ENCODE assay signal across 10 mouse cellular contexts in genomic region chr10:80994621-80995020, GRCm38 (mm10). TPM values are rescaled to one million over a fixed set of nuclear protein-coding genes. Genes with fewer than 3 reads are reported as not detected.
A peak's percentile ranks its signal among the peaks of the same experiment; 100 is the strongest.
DNase-seq lines count a peak whose midpoint lies in the region; ATAC-seq lines count a peak whose summit lies in the region.
"Had no signal": no experiment of that assay in that cellular context is flagged by ENCODE, and none has a peak within 500 bp of the region (broad histone marks: within the 10 kb centered on the region; RNA-seq: fewer than 3 reads in every experiment).

No protein-coding gene starts in this region.

- H3K9me3 ChIP-seq in hindbrain, embryonic 15.5 days = no peaks in the 10 kb centered on the region
- no peaks in the 10 kb centered on the region for H3K9me3 ChIP-seq in hindbrain, embryonic 10.5 days

- DNase-seq in hindbrain, embryonic 10.5 days (ENCODE audit: low spot score) = no peak
- peak; percentile 57 for DNase-seq in testis, postnatal 14 days (ENCODE audit: low spot score)
- DNase-seq in testis, postnatal 10 days (ENCODE audit: low spot score) = no peak
- DNase-seq in heart, postnatal 14 days = peak; percentile 41 to 59
- DNase-seq in ovary, postnatal 36 days (ENCODE audit: low spot score) = no peak
- DNase-seq in layer of hippocampus, adult 9-10 months (ENCODE audit: low spot score) = no peak
- no peak for DNase-seq in urinary bladder, postnatal 14 days (ENCODE audit: low spot score)

- peak overlapping the region; percentile 41; the same call in 1 of the 2 replicates for H3K4me2 ChIP-seq in hindbrain, embryonic 15.5 days

- H3K36me3 ChIP-seq in hindbrain, embryonic 15.5 days = no peaks in the 10 kb centered on the region
- H3K36me3 ChIP-seq in hindbrain, embryonic 10.5 days = no peaks in the 10 kb centered on the region

- H3K4me1 ChIP-seq in hindbrain, embryonic 15.5 days (replicated peaks) = peaks cover 12% of the 10 kb centered on the region
- peaks cover 19% of the 10 kb centered on the region for H3K4me1 ChIP-seq in hindbrain, embryonic 10.5 days (replicated peaks)

- whole genome bisulfite sequencing in hindbrain, embryonic 15.5 days = 52% methylated on average over 4 of the region's 4 CpGs
- 60% methylated on average over 4 of the region's 4 CpGs for WGBS in hindbrain, embryonic 10.5 days

- intact Hi-C loops in heart, postnatal 14 days (cut with DNase I) = loop anchor here (1.0 to 5.0 kb wide), 4 partner anchors 66 to 183 kb away; partner anchors contain the start of gene Eef2

- H3K27me3 ChIP-seq in hindbrain, embryonic 15.5 days = 0 out of 2 replicates have a peak, but pooled peaks cover 3% of the 10 kb centered on the region
- peaks cover 31% of the 10 kb centered on the region for H3K27me3 ChIP-seq in hindbrain, embryonic 10.5 days (ENCODE audit: insufficient read depth, poor library complexity, severe bottlenecking)

- H3K4me3 ChIP-seq in hindbrain, embryonic 15.5 days = no peak overlapping the region
- H3K4me3 ChIP-seq in hindbrain, embryonic 10.5 days = no peak overlapping the region

- ATAC-seq in hindbrain, embryonic 15.5 days (ENCODE audit: low FRiP score, low read depth) = no peak

- no peak overlapping the region for H3K9ac ChIP-seq in hindbrain, embryonic 15.5 days

- H3K27ac ChIP-seq in hindbrain, embryonic 15.5 days (replicated peaks) = no peak overlapping the region
- H3K27ac ChIP-seq in hindbrain, embryonic 10.5 days = no peak overlapping the region
- H3K27ac ChIP-seq: macrophage had no signal

RNA-seq across cellular contexts. Expression of gene Gng7, which starts 20.1 kb away (rescaled TPM):
- polyA plus RNA-seq in hindbrain, embryonic 15.5 days (2015; fragmentation: Nextera tagmentation; extraction: Ambion mirVana) = 19.1 and 21.4 TPM in 2 replicates
- polyA plus RNA-seq in hindbrain, embryonic 10.5 days (2016; fragmentation: Nextera tagmentation; extraction: Ambion mirVana) = 7.1 and 8.6 TPM in 2 replicates
- under 1 TPM; 0.27 to 0.31 TPM for total RNA-seq in heart, postnatal 14 days (2021)

RNA-seq across cellular contexts. Expression of gene Diras1, which starts 30.8 kb away (rescaled TPM):
- 71.6 and 81.6 TPM in 2 replicates for polyA plus RNA-seq in hindbrain, embryonic 15.5 days (2015; fragmentation: Nextera tagmentation; extraction: Ambion mirVana)
- 4.6 and 9.8 TPM in 2 replicates for polyA plus RNA-seq in hindbrain, embryonic 10.5 days (2016; fragmentation: Nextera tagmentation; extraction: Ambion mirVana)
- under 1 TPM in 1 of 2 experiments, not detected in 1; 0.10 TPM for total RNA-seq in heart, postnatal 14 days (2021)
- total RNA-seq: hematopoietic stem cell, adult 5-6 weeks had no signal
- polyA plus RNA-seq: macrophage had no signal

RNA-seq across cellular contexts. Expression of gene Slc39a3, which starts 42.6 kb away (rescaled TPM):
- polyA plus RNA-seq in hindbrain, embryonic 15.5 days (2015; fragmentation: Nextera tagmentation; extraction: Ambion mirVana) = 46.3 and 53.0 TPM in 2 replicates
- polyA plus RNA-seq in hindbrain, embryonic 10.5 days (2016; fragmentation: Nextera tagmentation; extraction: Ambion mirVana) = 16.9 and 26.7 TPM in 2 replicates
- total RNA-seq in heart, postnatal 14 days (2021) = 10 to 100 TPM; 13.6 to 14.8 TPM

Comparison
In these comparisons a context has a peak if more than half of its experiments do, and no peak if none do; other contexts are left out.
1. DNase-seq: peak in testis, postnatal 14 days (single experiment) and heart, postnatal 14 days (2 of 2); none in hindbrain, embryonic 10.5 days (single experiment), testis, postnatal 10 days (single experiment), ovary, postnatal 36 days (single experiment), layer of hippocampus, adult 9-10 months (single experiment) and urinary bladder, postnatal 14 days (single experiment).